Mouse (Mus musculus): ENCODE measurements around the gene Esr2.

GRCm38 (mm10) chr12:76184271-76184670 is 7.2 kb upstream of the Esr2 start:
- TF ChIP-seq CTCF (IDR thresholded peaks at IDR 0.05 in 2 of 3, conservative IDR thresholded peaks at IDR 0.05 in 1 of 3; ENCODE audit: control insufficient read depth in 1 of 3, insufficient read depth in 1 of 3, low read depth in 2 of 3, low read length in 3 of 3, poor library complexity in 1 of 3, severe bottlenecking in 1 of 3) (no peak), CHD1 (IDR thresholded peaks at IDR 0.05; ENCODE audit: low read depth, low read length) (no peak), GATA1 (IDR thresholded peaks at IDR 0.05; ENCODE audit: low read depth, low read length) (no peak), RAD21 (IDR thresholded peaks at IDR 0.05; ENCODE audit: low read depth, low read length) (no peak), EP300 (IDR thresholded peaks at IDR 0.05; ENCODE audit: low read depth in 1 of 2, low read length in 2 of 2) (no peak), USF1 (IDR thresholded peaks at IDR 0.05; ENCODE audit: low read depth, low read length) (no peak)

Measured in MEL (cell line).